Mouse (Mus musculus) ovary, postnatal 10 days (tissue): ENCODE results near the gene Acadvl.

Experiments
- DNase-seq: peaks from one replicate; pipeline ENCODE4 v3.0.0; 2022; ENCODE audit warnings: low spot score

Acadvl gene

GRCm38 (mm10) chr11:70001159-70001558, 14.1 kb downstream of the Acadvl start:
- no peak for DNase-seq

DNA sequence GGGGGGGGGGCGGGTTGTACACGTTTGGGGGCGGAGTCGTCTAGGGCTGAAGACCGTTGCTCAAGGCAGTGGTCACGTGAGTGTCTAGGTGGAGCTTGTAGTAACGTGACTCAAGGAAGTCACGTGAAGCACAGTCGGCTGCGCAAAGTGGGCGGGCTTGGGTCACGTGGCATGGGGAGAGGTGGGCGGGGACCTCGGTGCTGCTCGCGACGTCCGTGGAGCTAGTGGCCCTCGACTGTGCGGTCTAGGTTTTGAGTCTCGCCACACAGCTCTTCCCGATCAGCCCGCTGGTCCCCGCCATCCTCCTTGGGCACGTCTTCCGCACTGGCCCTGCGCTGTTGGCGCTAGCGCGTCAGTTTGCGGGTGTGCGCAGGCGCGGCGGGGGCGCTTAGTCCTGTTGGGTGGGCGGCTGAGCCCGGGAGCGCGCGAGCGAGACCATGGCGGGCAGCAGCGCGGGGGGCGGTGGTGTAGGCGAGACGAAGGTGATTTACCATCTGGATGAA, 14.8 kb downstream of the Acadvl start, which contains the start of gene Dvl2:
Gene Dvl2 (plus strand): TSS at position 200 of the 503 bp plus-strand sequence.
- DNase-seq = peak; percentile 61

- DNase-seq = no peak
Measured at GRCm38 (mm10) chr11:69999666-70000065, 15.5 kb downstream of the Acadvl start.

DNA sequence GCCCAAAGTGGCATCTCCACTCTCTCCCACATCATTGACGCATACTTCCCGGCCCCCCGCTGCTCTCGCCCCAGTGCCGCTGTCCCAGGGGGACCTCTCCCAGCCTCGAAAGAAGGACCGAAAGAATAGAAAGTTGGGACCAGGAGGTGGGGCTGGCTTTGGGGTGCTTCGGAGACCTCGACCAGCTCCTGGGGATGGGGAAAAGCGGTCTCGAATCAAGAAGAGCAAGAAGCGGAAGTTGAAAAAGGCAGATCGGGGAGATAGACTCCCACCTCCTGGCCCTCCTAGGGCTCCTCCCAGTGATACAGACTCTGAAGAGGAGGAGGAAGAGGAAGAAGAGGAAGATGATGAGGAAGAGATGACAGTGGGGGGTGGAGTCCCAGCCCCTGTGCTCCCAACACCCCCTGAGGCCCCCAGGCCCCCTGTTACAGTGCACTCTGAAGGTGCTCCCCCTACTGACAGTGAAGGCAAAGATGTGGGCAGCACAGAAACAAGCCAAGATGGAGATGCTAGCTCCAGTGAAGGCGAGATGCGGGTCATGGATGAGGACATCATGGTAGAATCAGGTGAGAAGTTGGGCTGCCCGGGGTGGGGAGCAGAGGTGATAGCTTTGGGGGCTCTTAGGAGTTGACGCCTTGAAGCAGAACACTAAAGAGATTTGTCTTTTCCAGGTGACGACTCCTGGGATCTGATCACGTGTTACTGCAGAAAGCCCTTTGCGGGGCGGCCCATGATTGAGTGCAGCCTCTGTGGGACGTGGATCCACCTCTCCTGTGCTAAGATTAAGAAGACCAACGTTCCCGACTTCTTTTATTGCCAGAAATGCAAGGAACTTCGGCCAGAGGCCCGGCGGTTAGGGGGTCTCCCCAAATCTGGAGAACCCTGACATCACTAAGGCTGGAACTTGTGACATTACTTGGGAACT, 16.4 kb downstream of the Acadvl start:
- DNase-seq = no peak

DNA sequence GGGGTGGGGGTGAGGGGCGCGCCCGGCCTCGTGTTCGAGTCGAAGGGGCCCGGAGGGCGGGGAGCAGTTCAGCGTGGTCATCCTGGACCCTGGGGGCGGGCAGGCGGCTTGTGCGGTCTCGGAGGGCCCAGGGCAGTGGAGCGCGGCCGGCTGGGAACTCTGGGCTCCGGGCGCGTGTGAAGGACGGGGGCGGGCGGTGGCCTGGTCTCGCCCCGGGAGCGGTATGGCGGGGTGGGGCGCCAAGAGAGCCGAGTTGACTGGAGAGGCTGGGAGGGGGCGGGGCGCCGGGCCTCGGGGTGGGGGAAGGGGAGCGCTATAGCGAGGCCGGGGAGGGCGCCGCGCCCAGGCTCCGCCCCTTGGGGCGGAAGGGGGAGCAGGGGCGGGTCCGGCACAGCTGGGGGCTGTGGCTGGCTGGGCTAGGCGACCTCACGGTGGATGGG, 18.1 kb downstream of the Acadvl start:
- peak; percentile 75 for DNase-seq

DNA sequence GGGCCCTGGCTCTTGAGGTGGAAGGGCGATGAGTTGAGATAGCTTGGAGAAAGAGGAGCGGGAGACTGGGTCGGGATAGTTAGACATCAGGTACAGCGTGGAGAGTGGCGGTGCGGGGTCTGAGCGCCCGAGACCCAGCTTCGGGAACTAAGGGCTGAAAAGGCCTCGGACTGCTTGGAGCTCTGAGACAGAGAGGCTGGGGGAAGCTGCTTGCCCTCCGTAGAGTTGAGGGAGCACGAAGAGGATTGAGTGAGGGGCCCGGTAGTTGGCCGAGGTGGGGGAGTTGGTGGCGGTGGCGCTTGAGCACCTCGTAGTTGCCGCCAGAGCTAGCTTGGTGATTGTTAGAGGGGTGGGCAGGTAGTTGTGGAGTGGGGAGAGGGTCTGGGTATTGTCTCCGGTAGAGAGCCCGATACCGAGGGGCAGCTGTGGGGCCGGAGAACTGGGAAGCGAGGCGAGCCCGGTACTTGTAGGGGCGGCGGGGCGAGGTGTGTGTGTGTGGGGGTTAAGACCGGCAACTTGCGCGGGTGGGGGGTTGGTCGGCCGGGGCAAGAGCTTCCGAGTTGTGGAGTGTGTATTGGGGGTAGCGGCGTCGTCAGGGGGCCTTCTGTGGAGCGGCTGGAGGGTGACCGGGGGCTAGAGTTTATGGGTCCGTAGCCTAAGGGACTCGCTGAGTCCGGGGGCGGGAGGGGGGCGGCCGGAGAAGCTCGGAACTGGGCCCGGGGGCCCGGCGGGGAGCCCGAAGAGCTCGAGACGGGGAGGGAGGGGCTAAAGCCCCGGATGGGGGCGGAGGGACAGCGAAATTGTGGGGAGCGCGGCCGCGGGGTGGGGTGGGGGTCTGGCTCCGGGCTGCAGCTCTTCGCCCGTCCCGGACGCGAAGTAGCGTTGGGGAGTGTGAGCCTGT, 18.8 kb downstream of the Acadvl start:
- DNase-seq = peak; percentile 41

DNA sequence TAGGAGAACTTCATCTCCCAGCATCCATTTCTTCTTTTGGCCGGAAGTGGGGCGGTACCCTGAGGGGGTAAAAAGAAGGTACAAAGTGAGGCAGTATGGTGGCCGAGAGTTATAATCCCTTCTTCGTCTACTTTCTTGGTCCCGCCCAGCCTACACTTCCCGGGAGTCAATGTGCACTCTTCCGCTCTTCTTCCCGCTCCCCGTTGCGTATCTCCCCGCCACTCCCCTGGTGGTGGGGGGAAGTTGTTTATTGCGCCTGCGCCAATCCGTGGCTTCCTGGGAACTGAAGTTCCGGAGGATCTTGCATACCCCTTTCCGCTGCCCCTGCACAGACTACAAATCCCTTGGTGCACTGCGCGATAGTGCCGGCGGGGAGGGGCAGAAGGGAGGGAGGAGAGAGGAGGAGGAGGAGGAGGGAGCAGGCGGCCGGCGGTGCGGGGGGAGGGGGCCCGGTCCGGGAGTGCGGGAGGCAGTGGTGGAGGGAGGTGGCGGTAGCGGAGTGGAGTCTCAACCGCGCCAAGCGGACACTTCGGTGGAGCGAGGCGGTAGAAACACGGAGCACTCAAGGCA, 19.7 kb downstream of the Acadvl start, which contains the start of gene Phf23:
Gene Phf23 (plus strand): TSS at position 387 of the 570 bp plus-strand sequence.
- DNase-seq = peak; percentile 85

DNA sequence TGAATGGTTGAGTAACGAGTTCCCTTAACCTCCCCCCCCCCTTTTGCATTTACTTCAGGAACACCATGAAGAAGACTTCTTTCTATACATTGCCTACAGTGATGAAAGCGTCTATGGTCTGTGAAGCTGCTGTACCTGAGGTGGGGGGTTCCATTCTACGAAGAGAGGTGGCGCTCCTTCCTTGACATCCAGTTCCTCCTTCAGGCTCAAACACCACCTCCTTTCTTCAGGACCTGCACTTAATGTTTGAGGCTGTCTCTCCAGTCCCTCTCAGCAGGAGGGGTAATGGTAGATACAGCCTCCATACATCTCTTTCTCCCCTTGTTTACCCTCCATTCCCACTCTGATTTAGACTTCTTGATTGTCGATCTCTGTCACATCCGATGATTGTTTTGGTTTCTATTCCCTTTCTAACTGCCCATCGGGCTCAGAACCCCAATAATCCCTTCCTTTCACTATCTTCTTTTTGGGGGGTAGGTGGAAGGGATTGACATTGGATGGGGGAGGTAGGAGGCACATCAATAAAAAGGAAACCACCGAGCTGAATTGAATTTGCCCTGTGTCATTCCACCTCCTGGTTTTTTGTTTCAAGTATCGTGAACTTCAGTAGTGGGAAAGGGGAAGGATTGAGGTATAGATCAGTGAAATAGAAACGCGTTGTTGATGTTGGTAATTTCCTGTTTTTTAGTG, 20.7 kb downstream of the Acadvl start:
- no peak for DNase-seq

DNA sequence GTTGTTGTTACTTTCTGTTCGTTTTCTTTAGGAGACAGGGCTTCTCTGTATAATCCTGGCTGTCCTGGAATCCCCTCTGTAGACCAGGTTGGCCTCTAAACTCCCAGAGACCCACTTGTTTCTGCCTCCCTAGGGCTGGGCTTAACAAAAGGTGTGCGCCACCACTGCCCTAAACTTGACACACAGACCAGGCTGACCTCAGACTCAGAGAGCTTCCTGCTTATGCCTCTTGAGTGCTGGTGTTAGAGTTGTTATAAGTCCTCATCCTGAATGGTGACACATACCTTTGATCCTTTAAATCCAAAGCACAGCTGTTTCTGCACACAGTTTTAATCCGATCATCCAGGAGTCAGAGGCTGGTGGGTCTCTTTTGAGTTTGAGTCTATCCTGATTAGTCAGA, 22.3 kb downstream of the Acadvl start:
- no peak for DNase-seq

DNA sequence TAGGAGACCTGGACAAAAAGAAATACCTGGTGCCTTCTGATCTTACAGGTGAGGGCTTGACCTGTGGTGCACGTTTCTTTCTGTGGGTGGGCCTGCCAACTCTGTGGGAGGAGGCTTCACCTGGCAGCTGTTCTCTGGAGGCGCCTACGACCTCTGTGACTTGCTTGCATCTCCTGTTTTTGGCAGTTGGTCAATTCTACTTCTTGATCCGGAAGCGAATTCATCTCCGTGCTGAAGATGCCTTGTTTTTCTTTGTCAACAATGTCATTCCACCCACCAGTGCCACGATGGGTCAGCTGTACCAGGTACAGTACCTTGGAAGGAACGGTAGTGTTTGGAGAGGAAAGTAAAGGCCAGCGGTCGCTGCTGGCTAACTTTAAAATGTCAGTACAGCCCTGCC, 22.8 kb downstream of the Acadvl start:
- no peak for DNase-seq

DNA sequence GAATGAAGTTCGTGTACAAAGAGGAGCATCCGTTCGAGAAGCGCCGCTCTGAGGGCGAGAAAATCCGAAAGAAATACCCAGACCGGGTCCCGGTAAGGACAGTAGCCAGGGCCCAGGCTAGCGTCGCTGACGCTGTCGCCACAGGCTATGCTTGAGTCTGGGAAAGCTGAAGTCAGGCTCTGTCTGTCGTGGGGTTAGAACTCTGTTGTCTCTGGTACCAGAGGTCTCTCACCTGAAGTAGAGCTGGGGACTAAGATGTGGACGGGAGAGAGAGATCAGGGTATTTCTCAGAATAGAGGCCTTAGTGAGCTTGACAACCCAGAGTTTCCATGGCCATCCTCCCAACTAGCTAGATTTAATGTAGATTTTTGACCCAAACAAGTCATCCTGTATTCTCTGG, 23.5 kb downstream of the Acadvl start:
- no peak for DNase-seq

GRCm38 (mm10) chr11:69990850-69991691, 24.1 kb downstream of the Acadvl start, which contains the start of gene Gabarap:
Gene Gabarap (plus strand): TSS chr11:69991143.
- peak; percentile 87 for DNase-seq

GRCm38 (mm10) chr11:69989949-69990348, 25.3 kb downstream of the Acadvl start:
- no peak for DNase-seq

GRCm38 (mm10) chr11:69984431-69984830, 30.8 kb downstream of the Acadvl start:
- DNase-seq = no peak

GRCm38 (mm10) chr11:69983377-69983776, 31.8 kb downstream of the Acadvl start:
- no peak for DNase-seq

DNA sequence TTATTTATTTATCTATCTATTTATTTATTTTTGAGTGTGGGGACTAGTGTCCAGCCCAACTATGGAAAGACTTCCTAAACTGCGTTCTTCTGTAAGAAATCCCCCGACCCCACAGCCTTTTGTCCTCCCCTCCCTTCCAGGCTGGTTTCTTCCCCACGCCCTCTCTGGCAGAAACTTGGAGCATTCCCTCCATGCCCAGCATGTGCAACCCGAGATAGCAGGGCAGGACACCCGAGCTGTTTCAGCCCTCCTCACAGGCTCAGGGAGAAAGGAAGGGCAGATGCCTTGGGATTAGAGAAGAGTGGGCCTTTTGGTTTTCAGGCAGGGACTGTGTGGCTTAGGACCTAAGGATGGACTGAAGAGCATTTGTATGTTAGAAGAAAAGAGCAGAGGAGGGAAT, 32.3 kb downstream of the Acadvl start:
- DNase-seq = no peak

DNA sequence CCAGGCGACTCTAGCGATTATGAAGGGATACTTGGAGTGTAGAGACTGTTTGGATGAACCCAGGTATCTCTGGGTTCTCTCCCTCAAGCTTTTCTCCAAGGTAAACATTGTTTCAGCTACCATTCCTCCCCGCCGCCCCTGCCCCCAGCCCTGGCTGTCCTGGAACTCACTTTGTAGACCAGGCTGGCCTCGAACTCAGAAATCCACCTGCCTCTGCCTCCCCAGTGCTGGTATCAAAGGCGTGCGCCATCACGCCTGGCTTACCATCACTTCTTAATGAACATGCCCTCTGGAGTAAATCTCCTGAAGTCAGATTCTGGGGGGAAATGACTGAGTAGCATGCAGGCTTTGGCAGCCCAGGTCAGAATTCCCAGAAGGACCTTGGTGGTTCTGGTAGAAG, 33.0 kb downstream of the Acadvl start, which contains the start of gene Elp5:
Gene Elp5 (minus strand): TSS at position 293 of the 400 bp plus-strand sequence.
- no peak for DNase-seq

GRCm38 (mm10) chr11:69981141-69981762, 34.0 kb downstream of the Acadvl start, which contains the start of gene Ctdnep1:
Gene Ctdnep1 (plus strand): TSS chr11:69981156.
- no peak for DNase-seq
